Mouse (Mus musculus): ENCODE data around the gene Tspan33. TPM values are rescaled to one million over a fixed set of nuclear protein-coding genes. Genes with fewer than 3 reads are reported as not detected.
"Not testable (repeated sequence)": the region's sequence is repeated elsewhere in the genome, so short reads cannot be mapped to it uniquely, and the experiment has no call there.

Tspan33 gene
- 10 to 100 TPM in 6 of 26 experiments, 1 to 10 TPM in 20; 1.7 to 37.2 (median 4.8) TPM for total RNA-seq (2018; cell fraction: chromatin; rRNA removed)
- total RNA-seq (2018; cell fraction: cytosol; rRNA removed) = 1 to 10 TPM in 23 of 26 experiments, under 1 TPM in 3; 0.77 to 5.5 (median 1.9) TPM
- 10 to 100 TPM in 5 of 26 experiments, 1 to 10 TPM in 21; 1.2 to 20.8 (median 3.9) TPM for total RNA-seq (2018; cell fraction: nucleus; rRNA removed)
- polyA plus RNA-seq (2018) = 0.90 to 9.9 TPM (median 1.4 TPM) in 3 replicates

- under 1% methylated on average over 40 of the region's 41 CpGs for whole genome bisulfite sequencing (ENCODE audit: missing documents)
- H3K4me3 ChIP-seq (ENCODE audit: inconsistent target) = peak within 1 kb of the TSS; percentile 26
- no peak within 1 kb of the TSS for H3K27ac ChIP-seq
Measured at GRCm38 (mm10) chr6:29693953-29694352, at the start of gene Tspan33. Gene Tspan33, plus strand, starts transcription at chr6:29694222.

GRCm38 (mm10) chr6:29649494-29650169 is 44.4 kb upstream of the Tspan33 start:
- WGBS (ENCODE audit: missing documents) = 31% methylated on average over 14 of the region's 14 CpGs
- no peak overlapping the region for H3K27ac ChIP-seq

More at GRCm38 (mm10) chr6:29693953-29694352, at the start of gene Tspan33:
- no peaks in the 10 kb centered on the region for H3K36me3 ChIP-seq (ENCODE audit: inconsistent target)
- no peaks in the 10 kb centered on the region for H3K79me2 ChIP-seq (ENCODE audit: inconsistent target)

GRCm38 (mm10) chr6:29650170-29650549 is 43.9 kb upstream of the Tspan33 start:
- H3K4me3 ChIP-seq (ENCODE audit: inconsistent target) = no peak overlapping the region
- H3K36me3 ChIP-seq (ENCODE audit: inconsistent target) = no peaks in the 10 kb centered on the region
- no peaks in the 10 kb centered on the region for H3K79me2 ChIP-seq (ENCODE audit: inconsistent target)
- WGBS (ENCODE audit: missing documents) = 23% methylated on average over 10 of the region's 10 CpGs
- no peak overlapping the region for H3K27ac ChIP-seq

More at GRCm38 (mm10) chr6:29649494-29650169, 44.4 kb upstream of the Tspan33 start:
- Histone ChIP-seq H3K36me3 (ENCODE audit: inconsistent target) (no peaks in the 10 kb centered on the region), H3K79me2 (ENCODE audit: inconsistent target) (no peaks in the 10 kb centered on the region), H3K4me3 (ENCODE audit: inconsistent target) (no peak overlapping the region)

- no peaks in the 10 kb centered on the region for H3K36me3 ChIP-seq (ENCODE audit: inconsistent target)
- no peak overlapping the region for H3K27ac ChIP-seq
- no peaks in the 10 kb centered on the region for H3K79me2 ChIP-seq (ENCODE audit: inconsistent target)
- H3K4me3 ChIP-seq (ENCODE audit: inconsistent target) = no peak overlapping the region
Measured at GRCm38 (mm10) chr6:29653271-29653670, 40.8 kb upstream of the Tspan33 start.

GRCm38 (mm10) chr6:29658626-29659475 is 35.2 kb upstream of the Tspan33 start:
- H3K4me3 ChIP-seq (ENCODE audit: inconsistent target) = no peak overlapping the region
- whole genome bisulfite sequencing (ENCODE audit: missing documents) = 97% methylated on average over 3 of the region's 3 CpGs
- H3K79me2 ChIP-seq (ENCODE audit: inconsistent target) = no peaks in the 10 kb centered on the region
- no peak overlapping the region for H3K27ac ChIP-seq
- H3K36me3 ChIP-seq (ENCODE audit: inconsistent target) = no peaks in the 10 kb centered on the region

- H3K36me3 ChIP-seq (ENCODE audit: inconsistent target) = no peaks in the 10 kb centered on the region
- WGBS (ENCODE audit: missing documents) = 78% methylated on average over 1 of the region's 2 CpGs
- no peak overlapping the region for H3K27ac ChIP-seq
- H3K4me3 ChIP-seq (ENCODE audit: inconsistent target) = no peak overlapping the region
- no peaks in the 10 kb centered on the region for H3K79me2 ChIP-seq (ENCODE audit: inconsistent target)
Measured at GRCm38 (mm10) chr6:29659964-29660363, 34.1 kb upstream of the Tspan33 start.

GRCm38 (mm10) chr6:29660662-29661307 is 33.2 kb upstream of the Tspan33 start:
- no peak overlapping the region for H3K27ac ChIP-seq
- WGBS (ENCODE audit: missing documents) = 96% methylated on average over 11 of the region's 11 CpGs

GRCm38 (mm10) chr6:29667266-29667665 is 26.8 kb upstream of the Tspan33 start:
- no peaks in the 10 kb centered on the region for H3K36me3 ChIP-seq (ENCODE audit: inconsistent target)
- WGBS (ENCODE audit: missing documents) = 77% methylated on average over 6 of the region's 6 CpGs
- no peaks in the 10 kb centered on the region for H3K79me2 ChIP-seq (ENCODE audit: inconsistent target)
- H3K27ac ChIP-seq = no peak overlapping the region
- no peak overlapping the region for H3K4me3 ChIP-seq (ENCODE audit: inconsistent target)

More at GRCm38 (mm10) chr6:29660662-29661307, 33.2 kb upstream of the Tspan33 start:
- no peak overlapping the region for H3K4me3 ChIP-seq (ENCODE audit: inconsistent target)
- H3K36me3 ChIP-seq (ENCODE audit: inconsistent target) = no peaks in the 10 kb centered on the region
- no peaks in the 10 kb centered on the region for H3K79me2 ChIP-seq (ENCODE audit: inconsistent target)

- Histone ChIP-seq H3K4me3 (ENCODE audit: inconsistent target) (no peak overlapping the region), H3K27ac (no peak overlapping the region)
- WGBS (ENCODE audit: missing documents) = 67% methylated on average over 1 of the region's 3 CpGs
Measured at GRCm38 (mm10) chr6:29671741-29672140, 22.3 kb upstream of the Tspan33 start.

GRCm38 (mm10) chr6:29672563-29673411 is 21.2 kb upstream of the Tspan33 start:
- H3K4me3 ChIP-seq (ENCODE audit: inconsistent target) = no peak overlapping the region
- WGBS (ENCODE audit: missing documents) = 87% methylated on average over 12 of the region's 12 CpGs
- no peak overlapping the region for H3K27ac ChIP-seq
- no peaks in the 10 kb centered on the region for H3K79me2 ChIP-seq (ENCODE audit: inconsistent target)
- no peaks in the 10 kb centered on the region for H3K36me3 ChIP-seq (ENCODE audit: inconsistent target)

More at GRCm38 (mm10) chr6:29671741-29672140, 22.3 kb upstream of the Tspan33 start:
- no peaks in the 10 kb centered on the region for H3K36me3 ChIP-seq (ENCODE audit: inconsistent target)
- no peaks in the 10 kb centered on the region for H3K79me2 ChIP-seq (ENCODE audit: inconsistent target)

- 85% methylated on average over 2 of the region's 2 CpGs for WGBS (ENCODE audit: missing documents)
- no peak overlapping the region for H3K4me3 ChIP-seq (ENCODE audit: inconsistent target)
- no peaks in the 10 kb centered on the region for H3K36me3 ChIP-seq (ENCODE audit: inconsistent target)
- H3K79me2 ChIP-seq (ENCODE audit: inconsistent target) = no peaks in the 10 kb centered on the region
- H3K27ac ChIP-seq = no peak overlapping the region
Measured at GRCm38 (mm10) chr6:29673739-29674138, 20.3 kb upstream of the Tspan33 start.

- H3K4me3 ChIP-seq (ENCODE audit: inconsistent target); H3K27ac ChIP-seq; H3K36me3 ChIP-seq (ENCODE audit: inconsistent target); H3K79me2 ChIP-seq (ENCODE audit: inconsistent target): not testable (repeated sequence)
- WGBS (ENCODE audit: missing documents) = 25% methylated on average over 5 of the region's 10 CpGs
Measured at GRCm38 (mm10) chr6:29679947-29680550, 14.0 kb upstream of the Tspan33 start.

- Histone ChIP-seq H3K27ac (no peak overlapping the region), H3K4me3 (ENCODE audit: inconsistent target) (no peak overlapping the region), H3K79me2 (ENCODE audit: inconsistent target) (no peaks in the 10 kb centered on the region), H3K36me3 (ENCODE audit: inconsistent target) (no peaks in the 10 kb centered on the region)
- 84% methylated on average over 4 of the region's 4 CpGs for WGBS (ENCODE audit: missing documents)
Measured at GRCm38 (mm10) chr6:29681853-29682252, 12.2 kb upstream of the Tspan33 start.

All from macrophage (primary cell).